Mouse (Mus musculus) cerebellum, postnatal 36 days (tissue): ENCODE data around the gene Ttyh2.
A peak's percentile ranks its signal among the peaks of the same experiment; 100 is the strongest.
"Not testable (repeated sequence)": the region's sequence is repeated elsewhere in the genome, so short reads cannot be mapped to it uniquely, and the experiment has no call there.

Source experiments
- DNase-seq, 2 experiments: peaks; one replicate each; pipeline ENCODE4 v3.0.0; 2021 to 2022; ENCODE audit warnings: mixed read lengths in 2 of 2

Ttyh2 gene

DNA sequence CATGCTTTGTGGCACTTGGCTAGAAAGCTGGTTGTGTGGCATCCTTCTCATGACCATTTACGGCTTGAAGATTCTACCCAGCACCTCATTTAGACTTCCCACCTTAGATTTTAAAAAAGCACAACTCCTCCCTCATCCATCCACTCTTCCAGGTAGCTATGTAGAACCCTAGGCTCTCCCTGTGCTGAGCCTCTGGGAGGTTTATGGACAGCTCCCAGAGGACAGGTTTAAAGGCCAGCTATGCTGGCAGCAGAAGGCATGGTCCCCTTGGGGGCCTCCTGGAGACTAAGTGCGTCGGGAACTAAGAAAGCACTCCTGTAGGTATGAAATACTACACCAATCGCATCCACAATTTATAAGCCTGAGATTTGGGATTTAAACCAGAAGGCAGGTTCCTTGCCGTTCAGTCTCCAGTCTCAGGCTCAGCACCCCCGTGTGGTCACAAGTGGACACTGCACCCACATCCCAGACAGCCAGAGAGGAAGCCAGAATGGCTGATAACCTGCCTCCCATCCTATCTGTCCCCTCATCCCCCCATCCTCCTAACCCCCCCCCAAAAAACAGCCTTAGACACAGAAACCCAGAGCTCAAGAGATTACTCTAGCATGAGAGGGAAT is 12.4 kb upstream of the Ttyh2 start:
- peak; percentile 75 to 80 for DNase-seq

DNA sequence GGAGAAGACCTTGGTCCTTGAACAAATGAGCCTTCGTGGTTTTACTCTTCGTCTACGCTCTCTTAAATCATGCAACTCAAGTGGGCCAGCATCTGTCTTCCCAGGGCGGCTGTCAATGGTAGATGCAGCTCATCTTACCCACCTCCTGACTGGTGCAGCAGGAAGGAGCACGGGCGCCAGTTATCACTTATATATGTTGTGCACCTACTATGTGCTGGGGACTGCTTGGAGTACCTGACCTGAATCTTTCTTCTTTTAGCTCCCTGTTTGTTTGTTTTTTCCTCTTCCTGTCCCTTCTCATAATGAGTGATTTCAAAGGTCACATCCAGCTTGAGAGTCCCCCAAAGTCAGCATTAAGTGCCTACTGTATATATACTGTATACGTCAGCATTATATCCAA is 11.1 kb upstream of the Ttyh2 start:
- DNase-seq, result no peak

DNA sequence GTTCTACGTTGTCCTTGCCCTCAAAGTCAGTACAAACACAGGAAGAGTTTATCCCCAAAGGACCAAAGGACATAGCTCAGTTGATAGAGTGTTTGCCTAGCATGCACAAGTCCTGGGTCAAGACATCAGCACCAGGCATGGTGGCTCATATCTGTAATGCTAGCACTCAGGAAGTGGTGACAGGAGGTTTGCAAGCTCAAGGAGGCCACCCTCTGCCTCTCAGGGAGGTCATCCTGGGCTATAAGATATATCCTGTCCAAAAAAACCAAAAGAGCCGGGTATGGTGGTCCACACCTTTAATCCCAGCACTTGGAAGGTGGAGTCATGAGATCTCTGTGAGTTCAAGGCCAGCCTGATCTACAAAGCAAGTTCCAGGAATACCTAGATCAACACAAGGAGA is 9.8 kb upstream of the Ttyh2 start:
- no peak for DNase-seq

DNA sequence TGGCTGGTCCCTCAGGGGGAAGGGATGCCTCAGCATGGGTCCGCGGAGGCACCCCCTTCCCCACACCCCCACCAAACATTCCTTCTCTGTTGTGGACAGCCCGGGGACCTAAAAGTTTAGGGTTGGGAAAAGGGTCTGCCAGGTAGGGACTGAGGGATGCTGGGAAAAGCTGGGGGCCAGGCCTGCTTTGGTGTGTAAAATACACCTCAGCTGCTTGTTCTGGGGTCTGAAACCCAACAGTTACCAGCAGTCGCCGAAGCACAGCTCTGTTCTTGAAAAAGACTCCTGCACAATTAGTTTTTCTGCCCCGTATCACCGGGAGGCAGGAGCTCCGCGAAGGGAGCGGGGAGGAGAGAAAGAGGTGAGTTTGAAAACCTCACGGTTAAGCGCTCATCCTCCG is 8.4 kb upstream of the Ttyh2 start:
- no peak for DNase-seq

DNA sequence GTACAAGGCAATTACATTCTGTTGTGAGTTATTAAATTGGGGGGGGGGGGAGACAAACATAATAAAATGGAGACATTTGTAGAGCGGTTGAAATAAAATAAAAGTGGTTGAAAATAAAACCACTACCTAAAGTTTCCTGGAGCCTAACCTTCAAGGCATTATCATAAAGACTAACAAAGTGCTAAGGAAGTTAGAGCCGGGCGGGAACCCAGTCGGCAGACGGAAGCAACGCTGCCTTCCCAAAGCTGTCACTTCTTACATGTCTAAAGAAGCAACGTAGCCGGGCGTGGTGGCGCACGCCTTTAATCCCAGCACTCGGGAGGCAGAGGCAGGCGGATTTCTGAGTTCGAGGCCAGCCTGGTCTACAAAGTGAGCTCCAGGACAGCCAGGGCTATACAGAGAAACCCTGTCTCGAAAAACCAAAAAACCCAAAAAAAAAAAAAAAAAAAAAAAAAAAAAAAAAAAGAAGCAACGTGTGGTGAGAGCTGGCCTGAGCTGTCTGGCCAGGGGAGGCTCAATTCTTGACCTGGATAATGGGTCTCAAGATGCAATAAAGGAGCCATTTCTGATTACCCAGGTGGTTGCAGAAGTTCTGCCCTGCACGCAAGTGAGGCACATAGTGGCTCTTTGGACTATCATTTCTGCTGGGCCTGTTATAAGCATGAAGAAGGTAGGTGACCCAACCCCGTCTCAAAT is 7.8 kb upstream of the Ttyh2 start:
- DNase-seq, result no peak

DNA sequence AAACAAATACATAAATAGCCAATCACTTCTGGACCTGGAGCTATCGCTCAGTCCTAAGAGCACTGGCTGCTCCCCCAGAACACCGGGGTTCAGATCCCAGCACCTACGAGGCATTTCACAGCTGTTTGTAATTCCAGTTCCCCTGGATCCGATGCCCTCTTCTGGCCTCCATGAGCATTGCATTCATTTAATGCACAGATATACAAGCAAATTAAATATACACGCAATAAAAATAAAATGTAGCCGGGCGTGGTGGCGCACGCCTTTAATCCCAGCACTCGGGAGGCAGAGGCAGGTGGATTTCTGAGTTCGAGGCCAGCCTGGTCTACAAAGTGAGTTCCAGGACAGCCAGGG is 7.3 kb upstream of the Ttyh2 start:
- DNase-seq, result not testable (repeated sequence)

DNA sequence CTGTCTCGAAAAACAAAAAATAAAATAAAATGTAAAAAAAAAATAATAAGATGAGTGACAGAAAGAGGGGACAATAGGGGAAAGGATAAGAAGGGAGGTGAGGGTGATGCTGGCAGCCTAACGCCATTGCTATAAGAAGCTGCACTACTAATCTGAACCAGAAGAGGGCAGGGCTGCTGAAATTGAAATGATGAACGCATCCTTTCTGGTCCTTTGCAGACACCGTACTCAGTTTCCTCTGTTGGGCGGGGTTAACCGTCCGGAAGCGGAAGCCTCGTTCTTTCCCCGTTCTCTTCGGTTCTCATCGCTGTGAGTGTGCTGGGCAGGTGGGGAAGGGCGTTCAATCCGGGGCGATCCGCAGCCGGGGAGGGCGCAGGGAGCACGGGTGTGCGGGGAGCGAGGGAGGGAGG is 6.9 kb upstream of the Ttyh2 start, which contains the start of gene Rpl38:
Gene Rpl38, plus strand, starts transcription at position 224 of the 410 bp plus-strand sequence.
- peak; percentile 93 to 99 for DNase-seq

DNA sequence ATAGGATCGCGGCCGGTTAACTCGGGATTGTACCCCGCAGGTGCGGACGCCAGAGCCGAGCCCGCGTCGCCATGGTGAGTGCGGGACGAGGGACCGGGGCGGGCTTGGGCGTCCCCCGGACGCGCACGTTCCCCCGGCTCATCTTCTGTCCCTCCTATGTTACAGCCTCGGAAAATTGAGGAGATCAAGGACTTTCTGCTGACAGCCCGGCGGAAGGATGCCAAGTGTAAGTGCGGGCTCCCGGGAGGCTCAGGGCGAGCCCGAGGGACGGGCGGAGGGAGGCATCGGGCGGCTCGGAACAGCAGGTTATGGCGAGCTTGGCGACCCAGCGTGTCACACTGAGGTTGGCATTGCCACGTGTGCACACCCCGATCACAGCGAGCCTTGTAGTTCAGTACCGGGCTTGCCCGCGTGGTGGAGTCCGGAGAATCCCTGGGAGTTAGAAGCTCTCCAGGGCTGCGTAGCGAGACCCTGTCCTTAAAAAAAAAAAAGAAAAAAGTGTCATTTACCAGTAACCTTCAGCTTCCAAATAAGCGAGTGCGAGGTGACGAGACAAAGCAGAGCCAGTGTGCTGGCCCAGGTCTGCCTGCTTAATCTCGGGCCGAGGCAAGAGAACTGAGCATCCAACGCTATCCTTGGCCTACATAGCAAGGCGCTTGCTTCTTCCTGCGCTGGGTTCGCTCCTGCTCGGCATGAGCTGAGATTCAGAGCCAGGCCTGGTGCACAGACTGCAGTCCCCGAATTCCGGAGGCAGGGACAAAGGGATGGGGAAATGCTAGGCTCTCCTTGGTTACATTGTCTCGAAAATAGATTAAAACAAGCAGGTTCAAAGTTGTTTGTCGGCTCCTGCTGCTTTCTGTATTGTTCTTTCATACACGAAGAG is 6.2 kb upstream of the Ttyh2 start:
- DNase-seq, result peak; percentile 76 to 79

DNA sequence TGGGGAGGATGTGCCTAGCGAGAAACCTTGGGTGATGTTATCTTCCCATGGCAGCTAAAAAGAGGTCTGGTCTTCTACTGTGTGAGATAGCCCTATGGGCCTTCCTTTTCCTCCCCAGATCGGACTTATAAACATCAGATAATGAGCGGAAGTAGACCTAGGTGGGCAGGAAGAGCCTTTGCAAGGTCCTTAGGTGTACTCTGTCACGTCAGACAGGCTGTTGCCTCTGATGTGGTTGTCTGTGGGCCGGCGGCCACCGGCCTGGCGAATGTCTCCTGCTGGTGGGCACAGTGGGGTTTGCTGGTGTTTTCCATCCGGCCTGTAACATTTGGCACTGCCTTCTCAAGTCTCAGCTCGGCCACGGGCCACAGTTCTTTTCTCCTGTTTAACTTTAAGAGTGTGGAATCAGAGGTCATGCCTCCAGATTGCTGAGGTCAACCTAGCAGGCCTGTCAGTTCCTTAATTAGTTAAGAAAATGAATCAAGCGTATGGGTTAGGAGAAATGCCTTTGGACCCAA is 5.5 kb upstream of the Ttyh2 start:
- DNase-seq, result no peak

DNA sequence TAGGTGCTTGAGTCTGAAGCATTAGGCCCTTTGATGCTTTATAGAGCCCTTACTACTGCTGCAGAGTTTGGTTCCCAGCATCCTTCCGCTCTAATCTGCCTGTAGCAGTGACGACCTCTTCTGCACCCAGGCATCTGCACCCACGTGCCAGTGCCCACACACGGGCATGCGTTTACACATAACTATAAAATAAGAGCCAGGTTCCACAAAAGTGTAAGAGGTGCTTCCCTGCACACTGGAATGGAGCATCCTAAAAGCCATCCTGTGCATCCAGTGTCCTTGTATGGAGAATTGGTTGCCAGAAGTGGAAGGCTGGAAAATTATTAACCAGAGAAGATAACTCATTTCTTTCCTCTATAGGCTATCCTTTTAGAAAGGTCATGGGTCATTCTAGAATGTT is 4.1 kb upstream of the Ttyh2 start:
- DNase-seq, result no peak

DNA sequence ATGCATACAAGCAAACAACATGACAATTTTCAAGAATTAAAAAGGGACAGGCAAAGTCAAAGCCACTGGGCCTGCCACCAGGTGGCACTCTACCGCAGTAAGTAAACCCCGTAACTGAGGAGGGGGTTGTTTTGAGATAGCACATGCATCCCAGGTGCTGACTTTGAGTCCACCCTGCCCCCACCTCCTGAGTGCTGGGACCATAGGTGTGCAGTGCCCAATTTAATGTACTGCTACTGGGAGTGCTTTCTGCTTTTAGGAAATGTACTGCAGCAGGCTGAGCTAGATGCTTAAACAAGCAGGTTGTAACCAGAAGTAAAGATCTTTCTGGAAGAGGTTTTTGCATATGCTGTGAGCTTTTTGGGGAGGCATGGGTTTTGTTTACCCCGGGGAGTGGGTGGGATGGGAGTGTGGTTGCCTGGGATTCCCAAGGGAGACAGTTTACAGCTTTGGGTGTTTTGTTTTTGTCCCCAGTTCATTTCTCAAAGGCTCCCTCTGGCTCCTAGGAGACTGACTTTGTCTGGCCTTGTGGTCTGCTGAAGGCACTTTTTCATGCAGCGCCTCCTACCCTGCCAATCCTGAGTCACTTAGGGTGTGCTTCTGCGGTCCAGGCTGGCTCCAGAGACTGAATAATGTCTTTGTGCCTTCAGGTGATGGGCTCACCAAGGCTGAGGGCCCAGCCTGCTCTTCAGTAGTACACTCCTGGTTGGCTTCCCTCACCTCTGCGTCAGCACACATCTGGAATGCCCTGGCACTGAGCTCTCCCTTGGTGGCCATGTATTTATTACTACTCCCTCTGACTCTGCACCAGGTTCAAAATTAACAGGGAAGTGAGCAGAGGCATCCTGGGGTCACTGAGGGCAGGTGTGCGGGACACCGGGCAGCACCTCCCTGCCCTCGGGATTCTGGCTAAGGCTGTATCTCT is 2.2 kb upstream of the Ttyh2 start:
- peak; percentile 64 to 67 for DNase-seq

DNA sequence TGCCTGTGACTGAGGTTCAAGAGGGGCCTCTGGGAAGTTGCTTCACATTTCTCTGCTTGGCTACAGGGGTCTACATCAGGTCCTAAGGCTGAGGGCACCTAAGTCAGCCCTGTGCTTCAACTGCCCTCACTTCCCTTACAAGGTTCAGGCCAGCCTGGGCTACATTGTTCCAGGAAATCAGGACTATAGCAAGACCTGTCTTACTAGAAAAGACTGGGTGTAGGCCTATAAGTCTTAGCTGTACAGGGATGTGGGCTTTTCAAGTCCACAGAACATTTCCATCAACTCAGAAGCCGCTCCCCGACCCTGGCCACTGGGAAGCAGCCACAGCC is 1.5 kb upstream of the Ttyh2 start:
- DNase-seq, result no peak

DNA sequence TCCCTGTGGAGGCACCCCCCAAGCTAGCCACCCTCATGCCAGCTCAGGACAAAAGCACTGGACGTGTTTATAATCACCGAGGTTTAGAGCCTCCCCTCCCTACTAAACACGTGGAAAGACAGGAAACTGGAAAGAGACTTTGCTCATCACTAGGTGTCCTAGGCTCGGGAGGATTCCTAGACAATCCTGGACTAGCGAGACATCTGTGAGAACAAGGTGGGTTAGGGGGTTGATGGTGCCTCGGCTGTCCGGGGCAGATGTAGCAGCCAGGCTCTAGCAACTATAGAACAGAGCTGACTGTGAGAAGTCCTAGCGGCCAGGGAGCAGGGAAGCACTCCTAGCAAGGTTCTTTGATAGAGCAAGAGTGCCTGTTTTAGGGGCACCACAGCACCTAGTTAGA is 1.1 kb upstream of the Ttyh2 start:
- DNase-seq, result no peak

DNA sequence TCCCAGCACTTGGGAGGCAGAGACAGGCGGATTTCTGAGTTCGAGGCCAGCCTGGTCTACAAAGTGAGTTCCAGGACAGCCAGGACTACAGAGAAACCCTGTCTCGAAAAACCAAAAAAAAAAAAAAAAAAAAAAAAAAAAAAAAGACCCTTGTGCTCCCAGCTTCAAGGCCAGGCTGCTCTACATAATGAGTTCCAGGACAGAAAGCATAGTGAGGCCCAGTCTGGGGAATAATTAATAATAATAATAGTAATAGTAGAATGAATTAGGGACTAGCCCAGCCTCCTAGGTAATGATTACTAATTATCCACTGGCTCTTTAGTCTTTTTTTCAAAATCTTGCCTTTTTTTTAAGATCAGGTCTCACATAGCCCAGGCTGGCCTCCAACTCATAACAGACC is 435 bp upstream of the Ttyh2 start:
- not testable (repeated sequence) for DNase-seq

DNA sequence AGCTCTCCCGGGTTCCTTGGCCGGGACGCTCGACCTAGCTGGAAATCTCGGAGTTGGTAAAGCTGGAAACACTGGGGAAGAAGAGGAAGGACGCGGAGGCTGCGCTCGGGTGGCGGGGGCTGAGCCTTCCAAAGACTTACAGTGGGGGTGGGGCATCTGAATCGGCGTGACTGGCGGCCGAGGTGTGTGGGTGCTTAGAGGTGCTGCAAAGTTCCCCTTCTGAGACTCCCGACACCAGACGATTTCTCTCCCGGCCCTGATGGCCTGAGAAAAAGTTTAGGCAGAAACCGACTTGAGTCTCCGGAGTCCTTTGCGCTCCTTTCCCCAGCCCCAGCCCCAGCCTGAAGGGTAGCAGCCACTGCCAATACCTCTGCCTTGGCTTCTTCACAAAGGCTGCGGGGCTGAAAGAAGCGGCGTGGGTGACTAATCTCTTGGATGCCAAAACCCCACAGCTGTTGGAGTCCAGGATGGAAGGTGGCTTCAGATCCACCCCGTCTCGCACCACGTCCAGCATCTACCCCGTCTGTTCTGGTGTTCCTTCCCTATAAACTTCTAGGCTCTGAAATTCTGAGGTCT is 683 bp downstream of the Ttyh2 start:
- DNase-seq, result peak; percentile 57

DNA sequence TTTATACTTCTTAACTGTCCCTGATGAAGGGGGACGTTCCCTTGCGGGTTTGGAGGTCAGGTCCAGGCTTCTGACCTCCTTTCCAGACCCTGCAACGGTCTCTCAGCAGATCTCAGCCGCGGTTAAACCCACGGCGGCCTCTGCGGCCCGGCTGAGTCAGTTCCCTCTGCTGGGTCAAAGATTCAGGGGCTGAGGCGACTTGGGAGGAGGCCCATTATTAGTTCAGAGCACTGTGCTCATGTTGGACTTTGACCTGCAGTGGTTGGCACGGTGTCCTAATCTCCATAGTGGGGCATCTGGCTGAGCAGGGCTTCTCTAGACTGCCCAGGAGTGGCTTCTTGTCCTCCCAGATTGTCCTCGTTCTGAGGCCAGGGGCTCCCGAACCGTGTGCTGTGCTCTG is 1.2 kb downstream of the Ttyh2 start:
- peak in 1 of 2 experiments; percentile 40 for DNase-seq

DNA sequence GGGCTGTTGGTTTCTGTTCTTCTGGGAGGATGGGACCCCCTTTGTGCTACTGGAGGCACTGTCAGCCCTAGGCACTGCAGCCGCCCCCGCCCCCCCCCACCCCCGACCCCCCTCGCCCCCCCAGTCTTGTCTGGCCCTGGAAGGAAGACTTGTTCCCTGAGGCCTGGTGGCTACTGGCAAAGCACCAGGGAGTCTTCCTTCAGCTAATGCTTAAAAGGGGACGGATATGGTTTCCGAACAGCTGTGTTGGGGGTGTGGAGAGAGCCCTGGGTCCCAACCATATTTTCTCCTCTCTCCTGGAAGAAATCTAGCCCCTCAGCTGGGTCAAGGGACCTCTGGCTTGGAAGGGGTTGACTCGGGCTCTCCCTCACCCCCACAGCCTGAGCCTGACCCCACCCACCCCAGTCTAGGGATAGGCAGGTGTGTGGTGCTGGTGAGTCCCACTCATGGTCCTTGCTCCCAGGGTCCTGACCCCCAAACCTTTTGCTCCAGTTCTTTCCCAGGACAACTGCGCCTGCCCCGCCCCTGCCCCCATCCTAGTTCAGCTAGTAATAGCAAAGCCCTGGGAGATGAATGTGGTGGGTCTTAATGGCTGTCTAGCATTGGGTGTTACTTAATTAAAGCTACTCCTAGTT is 1.8 kb downstream of the Ttyh2 start:
- peak in 1 of 2 experiments; percentile 38 for DNase-seq

DNA sequence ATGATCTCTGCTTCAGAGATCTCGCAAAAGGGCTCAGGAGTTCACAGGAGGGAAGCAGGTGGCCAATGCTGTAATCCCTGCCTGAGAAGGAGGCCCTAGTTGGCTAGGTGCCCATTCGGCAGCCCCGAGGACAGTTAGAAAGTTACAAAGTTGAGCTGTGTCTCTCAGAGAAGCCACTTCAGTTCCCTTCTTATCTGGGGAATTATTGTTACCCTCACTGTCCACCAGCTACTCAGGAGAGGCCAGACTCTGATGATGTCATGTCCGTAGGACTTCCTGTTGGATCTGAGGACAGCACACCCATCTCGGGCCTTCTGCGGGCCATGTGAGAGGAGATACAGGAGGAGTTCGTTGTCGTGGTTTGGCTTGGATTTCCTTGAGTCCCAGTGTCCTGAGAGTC is 4.4 kb downstream of the Ttyh2 start:
- DNase-seq, result peak in 1 of 2 experiments; percentile 50

DNA sequence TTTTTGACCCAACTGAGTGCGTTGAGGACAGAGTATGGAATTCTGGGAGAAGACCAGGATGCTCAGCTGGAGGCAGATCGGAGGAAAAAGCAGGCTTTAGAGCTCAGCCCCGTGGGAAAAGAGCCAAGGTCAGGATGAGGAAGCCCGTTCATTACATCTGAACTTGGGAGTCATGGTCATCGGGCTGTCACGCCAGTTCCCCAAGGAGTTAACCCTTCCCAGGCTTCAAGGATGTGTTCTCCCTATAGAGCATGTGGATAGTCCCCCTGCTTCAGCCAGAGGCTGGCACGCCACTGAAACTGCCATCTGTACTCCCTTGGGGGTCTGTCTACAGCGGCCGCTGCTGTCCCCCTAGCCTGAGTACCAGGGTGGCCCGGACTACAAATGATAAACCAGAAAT is 5.1 kb downstream of the Ttyh2 start:
- no peak for DNase-seq

DNA sequence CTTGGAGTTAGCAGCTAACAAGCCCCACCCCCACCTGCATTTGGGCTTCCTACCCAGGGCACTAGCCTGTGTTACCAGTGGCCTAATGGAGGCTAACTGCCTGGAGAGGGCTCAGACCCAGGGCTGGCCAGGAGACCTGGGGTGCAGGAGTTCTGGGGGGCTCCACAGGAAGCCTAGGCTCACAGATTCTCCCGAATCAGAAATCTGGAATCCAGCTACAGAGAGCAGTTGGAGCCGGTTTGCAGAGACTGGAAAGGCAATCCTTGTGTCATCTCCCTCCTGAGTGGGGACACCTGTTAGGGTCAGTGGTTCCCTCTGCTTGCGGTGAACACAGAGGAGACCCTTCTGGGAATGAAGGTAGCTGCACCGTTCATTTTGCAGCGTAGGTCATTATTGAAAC is 5.8 kb downstream of the Ttyh2 start:
- no peak for DNase-seq

DNA sequence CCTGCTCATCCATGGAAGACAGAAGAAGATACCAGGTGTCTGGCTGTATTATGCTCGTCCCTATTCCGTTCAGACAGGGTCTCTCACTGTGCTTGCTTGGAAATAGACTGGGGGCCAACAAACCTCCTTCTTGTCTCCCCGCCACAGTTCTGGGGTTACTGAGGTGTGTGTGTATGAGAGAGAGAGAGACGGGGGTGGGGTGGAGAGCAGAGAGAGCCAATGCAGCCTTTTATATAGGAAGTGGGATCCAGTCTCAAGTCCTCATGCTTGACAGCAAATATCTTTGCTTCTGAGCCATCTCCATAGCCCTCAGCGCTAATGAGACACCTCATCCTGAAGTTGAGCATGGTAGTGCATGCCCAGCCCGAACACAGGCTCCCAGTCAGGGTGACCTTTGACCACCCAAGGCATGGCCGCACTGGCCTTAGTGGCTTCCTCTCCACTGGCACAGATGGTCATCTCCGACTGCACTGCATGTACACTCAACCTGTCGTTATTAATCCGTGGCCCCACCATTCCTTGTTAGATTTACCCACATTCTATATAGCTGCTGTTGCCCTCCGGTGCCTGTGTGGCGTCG is 7.2 kb downstream of the Ttyh2 start:
- no peak for DNase-seq
